22 mouse cellular contexts compared by ENCODE assay signal in genomic region chr7:29556283-29556682, GRCm38 (mm10). TPM values are rescaled to one million over a fixed set of nuclear protein-coding genes. Genes with fewer than 3 reads are reported as not detected.
DNase-seq lines count a peak whose midpoint lies in the region; ATAC-seq and TF ChIP-seq lines count a peak whose summit lies in the region.
"Had no signal": no experiment of that assay in that cellular context is flagged by ENCODE, and none has a peak within 500 bp of the region (broad histone marks: within the 10 kb centered on the region; RNA-seq: fewer than 3 reads in every experiment).

No protein-coding gene starts in this region.

- H3K36me3 ChIP-seq in kidney, postnatal 0 days (ENCODE audit: insufficient read depth, low read length): no peaks in the 10 kb centered on the region
- no peaks in the 10 kb centered on the region for H3K36me3 ChIP-seq in limb, embryonic 15.5 days
- H3K36me3 ChIP-seq in limb, embryonic 10.5 days: no peaks in the 10 kb centered on the region
- H3K36me3 ChIP-seq in testis, adult 2 months (ENCODE audit: control insufficient read depth, insufficient read depth, low read length): no peaks in the 10 kb centered on the region
- H3K36me3 ChIP-seq: G1E had no signal

- no peak overlapping the region for H3K4me2 ChIP-seq in kidney, postnatal 0 days (ENCODE audit: low read length)
- no peak overlapping the region for H3K4me2 ChIP-seq in limb, embryonic 15.5 days

- no peak overlapping the region for H3K27ac ChIP-seq in kidney, postnatal 0 days
- H3K27ac ChIP-seq in limb, embryonic 15.5 days: peak overlapping the region; percentile 38
- H3K27ac ChIP-seq in limb, embryonic 10.5 days: no peak overlapping the region
- H3K27ac ChIP-seq in testis, adult 2 months (ENCODE audit: control insufficient read depth, insufficient read depth, low read depth, low read length): peak overlapping the region; percentile 14; the same call in 1 of the 2 replicates

- H3K4me3 ChIP-seq in kidney, postnatal 0 days (replicated peaks; ENCODE audit: low read depth, low read length): no peak overlapping the region
- no peak overlapping the region for H3K4me3 ChIP-seq in limb, embryonic 15.5 days
- H3K4me3 ChIP-seq in limb, embryonic 10.5 days: no peak overlapping the region
- peak overlapping the region; percentile 90 for H3K4me3 ChIP-seq in testis, adult 2 months (ENCODE audit: control insufficient read depth, low read depth, low read length)

- TF ChIP-seq POLR2A in testis, adult 2 months (IDR thresholded peaks at IDR 0.05; ENCODE audit: control insufficient read depth, low read depth, low read length): peak; percentile 54; the same call in 1 of the 2 replicates

- no peaks in the 10 kb centered on the region for H3K9me3 ChIP-seq in kidney, postnatal 0 days (replicated peaks; ENCODE audit: low read length)
- H3K9me3 ChIP-seq in limb, embryonic 15.5 days: no peaks in the 10 kb centered on the region
- H3K9me3 ChIP-seq in limb, embryonic 10.5 days (replicated peaks): no peaks in the 10 kb centered on the region
- H3K9me3 ChIP-seq: G1E had no signal

- no peak for TF ChIP-seq CTCF in kidney, postnatal 0 days (IDR thresholded peaks at IDR 0.05; ENCODE audit: low read depth)
- TF ChIP-seq CTCF in testis, adult 2 months (IDR thresholded peaks at IDR 0.05; ENCODE audit: control insufficient read depth, insufficient read depth, insufficient replicate concordance, low read depth, low read length): no peak

- WGBS in kidney, postnatal 0 days: 51% methylated on average over 4 of the region's 4 CpGs
- WGBS in limb, embryonic 15.5 days: 56% methylated on average over 4 of the region's 4 CpGs
- 78% methylated on average over 4 of the region's 4 CpGs for WGBS in limb, embryonic 10.5 days

- DNase-seq in heart, adult 11 months: peak; percentile 66
- no peak for DNase-seq in heart, adult 18-20 months
- DNase-seq in kidney, postnatal 0 days (ENCODE audit: low spot score): peak; percentile 5
- DNase-seq in kidney, postnatal 14 days: no peak
- no peak for DNase-seq in limb, embryonic 10.5 days (ENCODE audit: low spot score)
- DNase-seq in testis, postnatal 14 days (ENCODE audit: low spot score): no peak
- DNase-seq: adrenal gland, adult 2 months; adrenal gland, adult 8-10 months; adrenal gland, postnatal 10 days; adrenal gland, postnatal 14 days; adrenal gland, postnatal 25 days; adrenal gland, postnatal 36 days; B cell, adult 2 months; cerebellum, adult 11 months; cerebellum, adult 11-12 months had no signal

- no peak for ATAC-seq in kidney, postnatal 0 days (replicated peaks; ENCODE audit: low FRiP score, low read depth)
- no peak for ATAC-seq in limb, embryonic 15.5 days (ENCODE audit: insufficient number of reproducible peaks, low FRiP score, low TSS enrichment, low read depth)
- ATAC-seq: activated CD4-positive, CD25-positive, alpha-beta regulatory T cell, adult 4 months; CD4-positive, CD25-positive, alpha-beta regulatory T cell, adult 4 months; Patski had no signal

- no peaks in the 10 kb centered on the region for H3K27me3 ChIP-seq in kidney, postnatal 0 days (ENCODE audit: insufficient read depth, low read length)
- no peaks in the 10 kb centered on the region for H3K27me3 ChIP-seq in limb, embryonic 15.5 days
- no peaks in the 10 kb centered on the region for H3K27me3 ChIP-seq in limb, embryonic 10.5 days (ENCODE audit: low read depth, poor library complexity, severe bottlenecking)
- no peaks in the 10 kb centered on the region for H3K27me3 ChIP-seq in testis, adult 2 months (ENCODE audit: control insufficient read depth, insufficient read depth, low read length)
- H3K27me3 ChIP-seq: CH12.LX, Patski had no signal

- no peaks in the 10 kb centered on the region for H3K4me1 ChIP-seq in kidney, postnatal 0 days (replicated peaks; ENCODE audit: insufficient read depth, low read length)
- peaks cover 26% of the 10 kb centered on the region for H3K4me1 ChIP-seq in limb, embryonic 15.5 days
- no peaks in the 10 kb centered on the region for H3K4me1 ChIP-seq in limb, embryonic 10.5 days
- peaks cover 14% of the 10 kb centered on the region for H3K4me1 ChIP-seq in testis, adult 2 months (ENCODE audit: control insufficient read depth, insufficient read depth, low read length)

- no peak overlapping the region for H3K9ac ChIP-seq in kidney, postnatal 0 days (ENCODE audit: low read depth, low read length)
- no peak overlapping the region for H3K9ac ChIP-seq in limb, embryonic 15.5 days

RNA-seq across cellular contexts. Expression of gene Sipa1l3, which starts 37.8 kb away (rescaled TPM):
- 10 to 100 TPM in 1 of 2 experiments, 1 to 10 TPM in 1; 9.6 to 11.1 TPM for total RNA-seq in heart, adult 18-20 months (2021)
- polyA plus RNA-seq in kidney, postnatal 0 days (2015; fragmentation: Nextera tagmentation; extraction: Ambion mirVana): 8.3 and 10.2 TPM in 2 replicates
- 19.1 and 20.5 TPM in 2 replicates for polyA plus RNA-seq in limb, embryonic 15.5 days (2015; fragmentation: Nextera tagmentation; extraction: Ambion mirVana)
- polyA plus RNA-seq in limb, embryonic 10.5 days (2016; fragmentation: Nextera tagmentation; extraction: Ambion mirVana): 12.6 and 13.4 TPM in 2 replicates
- polyA plus RNA-seq in testis, adult 2 months (2012; rRNA removed): 68.0 and 71.5 TPM in 2 replicates

Comparison
In these comparisons a context has a peak if more than half of its experiments do, and no peak if none do; other contexts are left out.
1. DNase-seq: peak in heart, adult 11 months (single experiment) and kidney, postnatal 0 days (single experiment); none in heart, adult 18-20 months (0 of 2), kidney, postnatal 14 days (single experiment), limb, embryonic 10.5 days (single experiment) and testis, postnatal 14 days (single experiment).
2. H3K27ac ChIP-seq: peak in limb, embryonic 15.5 days (single experiment) and testis, adult 2 months (single experiment); none in kidney, postnatal 0 days (single experiment) and limb, embryonic 10.5 days (single experiment).